Mouse (Mus musculus) embryo, embryonic 9.5 days (tissue): Measurements from ENCODE around the gene Mgat4a.

ENCODE experiments used
- DNase-seq: peaks from one replicate; pipeline ENCODE4 v3.0.0-alpha.2; 2017; ENCODE audit errors: extremely low spot score

Gene Mgat4a

DNA sequence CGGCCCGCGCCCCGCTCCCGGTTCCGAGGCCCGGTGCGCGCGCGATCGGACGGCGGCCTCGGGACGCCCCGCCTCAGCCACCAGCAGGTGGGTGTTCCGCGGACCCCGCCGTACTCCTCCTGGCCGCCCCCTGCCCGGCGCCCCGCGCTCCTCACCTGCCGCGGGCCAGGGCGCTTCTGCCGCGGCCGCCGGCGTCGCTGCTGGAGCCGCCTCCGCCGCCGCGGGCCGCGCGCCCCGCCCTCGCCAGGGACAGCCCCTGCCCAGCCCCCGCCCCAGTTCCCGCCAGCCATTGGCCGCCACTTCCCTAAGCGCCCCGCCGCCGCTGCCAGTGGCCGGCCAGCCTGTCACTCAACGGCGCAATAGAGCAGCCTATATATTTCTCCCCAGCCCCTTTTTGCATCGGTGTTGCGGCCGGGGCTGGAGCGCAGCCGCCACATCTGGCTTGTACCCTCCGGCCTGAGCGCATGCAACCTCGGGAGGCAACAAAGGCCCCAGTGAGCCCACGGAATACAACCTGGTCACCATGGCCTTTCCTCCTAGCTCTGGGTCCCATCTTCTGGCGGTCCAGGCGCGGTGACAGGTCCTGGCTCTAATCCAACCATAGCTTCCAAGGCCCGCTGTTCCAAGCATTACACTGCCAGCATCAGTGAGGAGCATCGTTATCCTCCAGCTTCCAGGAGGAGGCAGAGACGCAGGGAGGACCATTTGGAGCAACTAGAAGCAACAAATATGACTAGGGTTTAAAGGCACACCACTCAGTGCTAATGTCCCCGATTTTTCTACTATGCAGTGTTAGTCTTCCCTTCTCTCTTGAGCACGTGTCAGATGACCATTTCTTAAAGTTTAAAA is at the start of gene Mgat4a:
Mgat4a (minus strand) TSS at position 207 of the 849 bp plus-strand sequence.
- DNase-seq, result peak; percentile 90

GRCm38 (mm10) chr1:37585809-37586480 is 45.1 kb upstream of the Mgat4a start:
- no peak for DNase-seq

DNA sequence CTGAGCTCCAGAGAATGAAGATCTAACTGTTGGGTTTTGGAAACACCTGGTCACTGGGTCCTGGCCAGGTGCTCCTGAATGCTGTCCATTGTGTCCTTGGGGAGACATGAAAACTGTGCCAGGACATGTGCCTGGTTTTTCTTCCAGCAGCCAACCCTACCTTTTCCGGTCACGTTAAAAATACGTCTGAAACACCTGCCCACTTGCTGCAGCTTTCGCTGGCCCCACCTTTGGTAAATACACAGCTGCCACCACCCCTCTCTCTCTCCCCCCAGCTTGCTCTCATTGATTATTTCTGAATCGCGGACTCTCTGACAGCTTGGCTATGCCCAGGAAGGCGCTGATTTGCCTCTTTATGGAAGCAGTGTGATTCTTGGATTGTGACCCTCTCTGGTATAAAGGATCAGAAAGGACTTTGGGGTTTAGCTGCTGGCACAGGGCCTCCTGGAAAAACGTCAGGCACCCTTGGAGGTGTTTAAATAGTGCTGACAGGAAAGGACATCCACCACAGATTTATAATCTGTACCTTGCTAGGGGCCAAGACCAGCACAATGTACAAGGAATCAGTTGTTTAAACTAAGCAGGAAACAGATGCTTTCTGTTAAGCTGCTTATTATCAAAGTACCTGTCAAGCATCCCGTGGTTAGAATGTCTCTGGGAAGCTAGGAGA is 43.1 kb upstream of the Mgat4a start:
- no peak for DNase-seq

DNA sequence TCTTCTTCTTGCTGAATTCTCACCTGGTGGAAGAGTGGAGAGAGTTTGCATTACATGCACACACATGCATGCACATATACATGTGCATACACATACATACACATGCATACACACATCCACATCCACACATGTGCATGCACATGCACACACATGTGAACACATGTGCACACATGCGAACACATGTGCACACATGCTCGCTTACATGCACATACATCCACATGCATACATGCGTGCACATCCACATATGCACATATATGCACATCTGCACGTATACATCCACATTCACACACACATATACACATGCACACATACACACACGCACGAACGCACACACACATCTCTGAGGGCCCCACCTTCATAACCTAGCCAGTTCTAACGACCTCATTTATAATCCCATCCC is 42.4 kb upstream of the Mgat4a start:
- no peak for DNase-seq

GRCm38 (mm10) chr1:37579686-37580085 is 38.9 kb upstream of the Mgat4a start:
- DNase-seq, result no peak

DNA sequence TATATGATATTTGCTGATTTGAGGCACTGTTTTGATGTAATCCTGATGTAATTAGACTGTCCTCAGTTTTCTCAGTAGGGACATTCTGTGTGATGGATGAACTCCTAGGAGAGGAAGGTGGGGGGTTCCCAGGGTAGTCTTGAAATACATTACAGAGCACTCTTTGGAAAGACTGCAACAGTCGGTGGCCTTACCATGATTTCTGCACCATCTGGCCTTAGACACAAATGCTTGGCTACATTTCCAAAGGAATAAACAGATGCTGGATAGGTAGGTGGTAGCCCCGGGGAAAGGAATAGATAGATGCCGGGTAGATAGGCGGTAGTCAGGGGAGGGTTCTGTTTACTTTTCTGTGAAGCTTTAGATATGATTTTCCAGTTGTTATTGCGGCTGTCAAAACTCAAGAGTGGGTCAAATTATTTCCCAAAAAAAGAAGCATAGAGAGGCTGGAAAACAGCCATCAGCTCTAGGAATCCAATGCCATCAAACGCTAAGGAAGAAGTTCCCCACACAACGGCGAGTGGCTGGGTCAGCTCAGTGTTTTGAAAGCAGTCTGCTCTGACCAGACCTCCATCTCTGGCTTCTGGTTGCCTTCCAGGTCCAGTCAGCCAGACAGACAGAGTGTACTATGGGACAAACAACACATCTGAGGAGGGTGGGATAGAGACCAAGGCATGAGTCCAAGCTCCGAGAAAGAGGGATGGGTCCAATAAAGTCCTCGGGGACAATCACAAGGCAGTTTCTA is 31.9 kb upstream of the Mgat4a start:
- DNase-seq, result no peak

GRCm38 (mm10) chr1:37568379-37568778 is 27.6 kb upstream of the Mgat4a start:
- no peak for DNase-seq

DNA sequence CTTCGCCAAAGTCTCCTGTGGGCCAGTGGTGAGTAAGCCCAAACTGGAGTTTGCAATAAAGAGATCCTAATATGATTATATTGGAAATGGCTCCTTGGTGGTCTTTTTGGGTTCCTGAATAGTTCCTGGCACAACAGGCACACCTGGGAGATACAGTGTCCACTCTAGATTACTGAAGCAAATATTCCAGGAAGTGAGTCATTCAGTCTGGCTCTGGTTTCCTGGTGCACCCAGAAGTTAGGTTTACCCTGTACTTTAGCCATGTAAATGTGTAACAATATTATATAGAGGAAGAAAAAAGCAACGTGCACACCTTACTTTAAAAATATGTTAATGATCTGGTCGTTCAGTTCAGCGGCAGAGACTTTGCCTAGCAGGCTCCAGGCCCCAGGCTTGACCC is 25.9 kb upstream of the Mgat4a start:
- no peak for DNase-seq

DNA sequence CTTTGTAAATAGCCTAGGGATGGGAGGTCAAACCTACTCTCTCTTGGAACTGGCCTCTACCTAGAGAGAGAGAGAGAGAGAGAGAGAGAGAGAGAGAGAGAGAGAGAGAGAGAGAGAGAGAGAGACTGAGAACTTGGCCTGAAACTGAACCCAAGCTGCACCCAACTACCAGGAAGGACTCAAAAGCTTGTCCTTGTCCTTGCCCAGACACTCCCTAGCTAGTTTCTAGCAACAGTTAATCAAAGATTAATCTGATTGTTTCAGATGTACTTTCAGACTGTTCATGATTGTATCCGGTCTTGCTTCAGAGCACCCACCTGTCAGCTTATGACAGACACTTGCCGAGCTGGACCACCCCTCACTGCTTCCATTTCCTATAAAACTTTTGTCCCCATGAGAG is 25.5 kb upstream of the Mgat4a start:
- DNase-seq, result no peak

GRCm38 (mm10) chr1:37565396-37565795 is 24.6 kb upstream of the Mgat4a start:
- no peak for DNase-seq

DNA sequence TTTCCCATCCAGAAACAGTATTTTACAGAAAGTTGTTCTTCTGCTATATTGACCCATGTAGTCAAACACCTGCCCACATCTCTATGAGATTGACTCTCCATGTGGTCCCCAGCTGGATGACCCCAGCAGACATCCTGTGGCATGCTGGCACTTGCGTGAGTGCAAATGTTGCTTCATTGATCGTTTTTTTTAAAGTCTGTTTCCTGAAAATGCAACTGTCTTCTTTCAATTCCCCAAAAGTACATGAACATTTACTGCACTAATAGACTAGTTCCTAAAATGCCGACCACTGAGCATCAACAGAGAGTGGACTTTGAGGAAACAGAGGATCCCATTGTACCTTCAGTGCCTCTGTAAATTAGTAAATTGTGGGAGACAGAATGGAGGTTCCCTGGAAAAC is 21.1 kb upstream of the Mgat4a start:
- no peak for DNase-seq

DNA sequence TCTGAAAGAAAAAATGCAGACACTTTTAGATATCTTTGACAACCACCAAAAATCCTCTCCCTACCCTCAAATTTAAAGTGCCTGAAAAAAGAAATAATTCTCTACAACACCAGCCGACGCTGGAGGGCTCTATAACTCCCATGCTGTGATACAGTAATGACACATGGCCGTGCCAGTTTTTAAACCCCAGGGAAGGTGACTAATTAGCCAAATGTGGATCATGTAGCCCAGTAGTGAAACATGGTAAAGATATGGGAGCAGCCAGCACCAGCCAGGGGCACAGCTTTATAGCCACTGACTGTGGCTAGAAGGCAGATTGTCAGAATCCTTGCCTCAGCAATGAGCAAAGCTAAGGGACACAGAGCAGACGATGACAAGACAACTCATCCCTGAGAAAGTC is 19.5 kb upstream of the Mgat4a start:
- no peak for DNase-seq

GRCm38 (mm10) chr1:37551986-37552385 is 11.2 kb upstream of the Mgat4a start:
- DNase-seq, result no peak

DNA sequence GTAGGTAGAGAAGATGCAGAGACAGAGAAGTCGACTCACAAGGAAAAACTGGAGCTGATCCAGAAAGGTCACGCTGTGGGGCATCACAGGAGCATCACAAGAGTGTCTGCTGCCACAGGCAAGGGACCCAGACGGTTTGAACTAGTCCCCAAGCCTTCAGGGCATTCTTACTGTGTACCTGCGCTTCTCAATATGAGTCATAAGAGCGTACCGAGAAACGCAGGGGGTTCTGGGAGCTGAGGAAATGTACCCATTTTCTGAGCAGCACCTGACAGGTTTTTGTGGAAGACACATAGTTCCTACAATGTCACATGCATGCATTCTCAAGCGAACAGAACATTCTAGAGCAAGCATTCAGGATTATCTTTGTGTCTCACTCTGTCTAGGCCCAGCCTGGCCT is 8.7 kb upstream of the Mgat4a start:
- DNase-seq, result no peak

DNA sequence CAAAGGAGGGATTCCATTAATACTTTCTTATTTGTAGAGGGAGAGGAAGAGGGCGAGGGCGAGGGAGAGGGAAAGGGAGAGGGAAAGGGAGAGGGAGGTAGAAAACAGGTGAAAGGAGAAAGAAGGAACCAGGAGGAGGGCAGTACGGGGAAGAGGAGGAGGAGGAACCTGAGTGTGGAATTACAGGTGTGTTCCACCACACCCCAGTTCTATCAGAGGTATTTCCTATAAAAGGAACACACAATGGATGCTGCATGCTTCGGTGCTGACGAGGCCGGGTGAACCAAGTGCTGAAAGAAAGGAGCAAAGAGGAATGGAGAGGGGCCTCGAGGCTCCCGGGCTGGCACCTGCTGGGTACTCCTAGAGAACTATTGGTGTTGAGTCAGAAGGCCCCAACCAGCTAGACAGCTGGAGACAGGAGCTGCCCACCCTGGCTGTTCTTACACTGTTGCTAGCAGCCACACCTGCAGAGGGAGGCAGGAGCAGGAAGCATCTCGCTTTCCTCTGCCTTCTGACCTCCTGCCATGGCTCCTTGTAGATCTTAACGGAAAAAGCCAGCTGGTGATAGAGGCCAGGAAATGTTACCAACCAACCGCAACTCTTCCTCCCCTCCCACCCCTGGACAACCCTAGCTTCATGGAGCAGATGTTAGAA is 5.7 kb upstream of the Mgat4a start:
- no peak for DNase-seq

DNA sequence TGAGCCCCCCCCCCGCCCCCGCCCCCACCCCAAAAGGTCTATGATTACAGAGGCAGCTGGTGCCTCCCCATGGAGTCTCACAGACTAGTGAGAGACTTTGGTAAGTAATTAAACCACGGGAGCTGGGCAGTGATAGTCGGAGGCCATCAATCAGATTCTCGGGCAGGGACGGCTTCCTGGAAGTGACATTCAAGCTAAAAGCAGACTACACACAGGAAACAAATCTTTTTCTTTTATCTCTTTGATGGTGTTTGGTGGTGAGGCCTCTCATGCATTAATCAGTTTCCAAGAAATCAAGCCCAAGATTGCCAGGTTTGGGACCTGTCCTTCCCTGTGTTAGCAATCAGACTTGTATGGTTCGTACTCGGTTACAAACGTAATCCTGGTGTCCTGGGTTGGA is 3.4 kb upstream of the Mgat4a start:
- peak; percentile 8 for DNase-seq

- DNase-seq, result no peak
These were observed 2.2 kb upstream of the Mgat4a start for GRCm38 (mm10) chr1:37543057-37543456.

DNA sequence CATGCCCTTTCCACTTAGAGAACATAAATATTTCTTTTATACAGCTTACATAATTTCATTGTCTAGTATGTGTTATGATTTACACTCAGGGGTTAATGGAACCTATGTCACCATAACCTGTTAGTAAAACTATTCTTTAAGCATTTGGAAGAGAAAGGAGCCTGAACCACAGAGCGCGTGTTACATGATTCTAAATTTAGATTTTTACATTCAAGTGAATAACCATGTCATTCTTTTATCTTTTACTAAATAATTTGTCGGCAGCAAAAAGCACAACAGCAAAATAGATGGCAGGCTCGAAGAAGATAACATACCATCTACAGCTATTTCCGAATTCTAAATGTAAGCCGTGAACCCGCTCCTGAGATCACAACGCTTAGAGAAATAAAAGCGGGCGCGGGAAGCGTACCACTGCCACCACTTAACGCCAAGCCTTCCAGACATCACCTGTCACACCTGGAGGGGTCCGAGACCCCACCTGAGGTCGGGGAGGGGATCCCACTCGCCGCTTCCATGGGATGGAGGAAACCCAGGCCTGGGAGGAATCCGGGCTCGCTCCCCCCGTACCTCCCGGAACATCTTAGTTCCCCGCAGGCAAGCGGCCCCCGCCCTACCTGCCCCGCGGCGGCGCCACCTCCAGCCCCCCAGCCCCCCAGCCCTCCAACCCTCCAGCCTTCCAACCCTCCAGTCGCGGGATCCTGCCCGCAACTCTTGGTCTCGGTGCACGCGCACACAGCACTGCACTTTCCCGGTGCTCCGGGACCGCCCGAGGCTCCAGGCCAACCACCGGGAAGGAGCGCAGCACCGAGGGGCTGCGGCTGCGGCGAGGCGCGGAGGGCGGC is 627 bp downstream of the Mgat4a start:
- DNase-seq, result peak; percentile 5

DNA sequence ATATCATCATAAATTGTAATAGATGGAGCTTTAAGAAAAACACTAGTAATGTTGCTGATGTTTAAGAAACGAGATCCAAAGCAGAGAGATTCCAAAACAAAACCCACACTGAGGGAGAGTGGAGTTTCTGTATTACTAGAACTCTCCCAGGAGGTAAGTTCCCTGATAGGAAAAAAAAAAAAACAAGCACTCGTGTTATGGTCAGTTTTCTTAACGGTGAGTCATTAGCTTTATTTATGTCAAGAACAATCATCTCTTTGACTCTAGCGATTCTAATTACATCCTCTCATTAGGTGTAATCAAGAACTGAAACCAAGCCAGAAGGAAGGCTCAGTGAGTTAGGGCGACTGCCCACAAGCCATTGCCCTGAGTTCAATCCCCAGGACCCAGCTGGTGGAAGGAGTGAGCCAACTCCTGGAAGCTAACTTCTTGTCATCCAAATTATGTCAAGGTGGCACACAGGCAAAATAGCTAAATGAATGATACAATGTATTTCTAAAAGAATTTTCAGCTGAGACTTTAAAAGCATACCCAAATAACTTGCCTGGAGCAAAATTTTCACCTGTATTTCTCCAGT is 6.2 kb downstream of the Mgat4a start:
- no peak for DNase-seq

- DNase-seq, result no peak
These were observed 7.6 kb downstream of the Mgat4a start for GRCm38 (mm10) chr1:37533181-37533580.
